Mouse (Mus musculus) forebrain, embryonic 10.5 days (tissue): Measurements from ENCODE around the gene Acvr1c. TPM values are rescaled to one million over a fixed set of nuclear protein-coding genes. Genes with fewer than 3 reads are reported as not detected.

Experiments
- DNase-seq: peaks from one replicate; pipeline ENCODE4 v3.0.0-alpha.2; 2017; ENCODE audit warnings: low spot score; ENCODE audit errors: extremely low spot score
- H3K27ac ChIP-seq: fragments of 300-500 bp; sonication (generic); 2 replicates; pipeline ENCODE4 v1.5.1; 2016; ENCODE audit warnings: mild to moderate bottlenecking
- H3K27me3 ChIP-seq: fragments of 300-500 bp; sonication (generic); 2 replicates; pipeline ENCODE4 v1.6.1; 2016; ENCODE audit warnings: mild to moderate bottlenecking; ENCODE audit not compliant: poor library complexity, severe bottlenecking
- H3K36me3 ChIP-seq: fragments of 300-500 bp; sonication (generic); replicated peaks from 2 replicates; pipeline ENCODE4 v1.6.1; 2016; ENCODE audit warnings: mild to moderate bottlenecking, moderate library complexity
- H3K4me1 ChIP-seq: fragments of 300-500 bp; sonication (generic); 2 replicates; pipeline ENCODE4 v1.6.1; 2016
- H3K4me3 ChIP-seq: fragments of 300-500 bp; sonication (generic); 2 replicates; pipeline ENCODE4 v1.5.1; 2016; ENCODE audit warnings: mild to moderate bottlenecking, moderate library complexity
- H3K9me3 ChIP-seq: fragments of 300-500 bp; sonication (generic); 2 replicates; pipeline ENCODE4 v1.6.1; 2016; ENCODE audit warnings: mild to moderate bottlenecking, moderate library complexity
- WGBS: fragments of 180-500 bp; shearing (Covaris S2); methylation state at CpG from one replicate; pipeline ENCODE4 v1.1.7; 2016; 5-methylcytosine and 5-hydroxymethylcytosine counted together
- polyA plus RNA-seq: library from polyadenylated mRNA; unstranded; fragments of >200 nt; fragmentation: Nextera tagmentation; extraction: Ambion mirVana; gene quantifications from 2 replicates; pipeline ENCODE4 v1.2.1, GENCODE M21; 2016

Acvr1c gene
- polyA plus RNA-seq, 1 experiment from 2014 or later: 0.20 TPM

DNA sequence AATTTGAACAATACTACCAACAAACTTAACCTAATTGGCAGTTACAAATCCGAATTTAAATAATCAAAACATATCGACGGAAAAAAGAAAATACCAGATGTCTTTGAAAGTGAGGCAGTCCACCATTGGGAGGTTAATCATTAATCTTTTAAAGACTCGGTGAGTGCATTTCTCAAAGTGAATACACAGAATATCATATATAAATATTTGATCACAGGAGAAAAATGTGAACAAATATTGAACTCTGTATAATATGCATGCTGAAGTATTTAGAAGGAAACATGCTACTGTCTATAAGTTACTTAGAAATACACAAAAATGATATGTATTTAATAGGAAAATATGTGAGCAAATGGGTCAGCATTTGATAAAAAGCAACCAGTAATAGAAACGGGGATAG is 21.0 kb downstream of the Acvr1c start:
- H3K9me3 ChIP-seq: no peaks in the 10 kb centered on the region
- no peaks in the 10 kb centered on the region for H3K36me3 ChIP-seq
- no peak overlapping the region for H3K4me3 ChIP-seq
- WGBS: 88% methylated on average over 5 of the region's 5 CpGs
- no peaks in the 10 kb centered on the region for H3K27me3 ChIP-seq
- no peaks in the 10 kb centered on the region for H3K4me1 ChIP-seq
- no peak for DNase-seq
- H3K27ac ChIP-seq: no peak overlapping the region

DNA sequence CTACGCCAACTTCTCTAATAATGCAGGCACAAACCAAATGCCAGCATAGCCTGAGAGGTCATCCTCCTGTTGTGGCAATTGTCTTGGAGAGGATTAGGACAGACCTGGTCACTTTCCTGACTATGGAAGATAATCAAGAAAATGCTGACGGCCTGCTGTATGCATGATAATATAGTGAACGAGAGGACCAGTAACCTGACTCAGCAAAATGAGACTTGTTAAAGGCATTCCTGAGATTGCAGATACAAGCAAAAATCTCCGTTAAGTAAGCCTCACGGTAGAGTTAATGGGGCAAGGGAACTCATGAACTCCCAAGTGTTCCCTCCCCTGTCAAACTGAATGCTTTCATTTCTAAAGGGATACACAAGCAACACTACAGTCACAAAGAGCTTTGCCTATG is 28.1 kb downstream of the Acvr1c start:
- H3K27me3 ChIP-seq: no peaks in the 10 kb centered on the region
- no peaks in the 10 kb centered on the region for H3K36me3 ChIP-seq
- H3K27ac ChIP-seq: no peak overlapping the region
- H3K4me1 ChIP-seq: peaks cover 2% of the 10 kb centered on the region
- 89% methylated on average over 5 of the region's 5 CpGs for WGBS
- H3K9me3 ChIP-seq: no peaks in the 10 kb centered on the region
- DNase-seq: no peak
- no peak overlapping the region for H3K4me3 ChIP-seq

DNA sequence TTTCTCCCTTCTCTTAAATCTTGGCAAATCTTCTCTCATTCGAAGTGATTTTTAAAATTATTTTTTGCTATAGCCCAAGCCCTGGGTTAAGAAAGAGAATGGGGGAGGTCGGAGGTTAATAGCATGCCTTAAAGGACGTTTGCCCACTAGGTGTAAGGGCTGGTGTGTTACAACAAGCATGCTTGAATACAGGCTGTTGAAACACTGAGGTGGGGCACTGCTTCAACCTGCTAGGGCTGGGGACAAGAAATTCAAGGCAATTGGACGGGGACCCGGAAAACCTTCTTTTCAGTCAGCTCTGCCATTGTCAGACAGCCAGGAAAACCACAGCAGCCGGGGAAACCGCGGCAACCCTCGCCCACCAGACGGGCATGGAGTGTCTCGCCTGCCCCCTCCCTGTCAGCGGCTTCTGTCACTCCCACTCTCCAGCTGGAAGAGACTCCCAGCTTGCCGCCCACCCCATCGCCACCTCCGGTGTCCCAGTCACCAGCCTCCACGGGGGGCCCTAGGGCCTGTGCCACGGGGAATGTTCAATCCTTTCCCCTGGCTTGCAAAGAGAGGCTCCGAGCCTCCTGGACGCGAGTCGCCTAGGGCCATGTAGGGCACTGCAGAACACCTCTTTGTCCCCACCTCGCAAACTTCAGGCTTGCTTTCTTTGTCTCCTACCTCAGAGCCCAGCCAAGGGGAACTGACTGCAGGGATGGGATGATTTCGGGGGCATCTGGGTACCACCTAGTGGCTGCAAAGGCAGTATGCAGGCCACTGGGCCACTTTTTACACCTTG is 33.4 kb downstream of the Acvr1c start:
- Histone ChIP-seq H3K27me3 (no peaks in the 10 kb centered on the region), H3K4me3 (peak overlapping the region; percentile 59), H3K27ac (peak overlapping the region; percentile 91), H3K4me1 (peaks cover 9% of the 10 kb centered on the region), H3K9me3 (no peaks in the 10 kb centered on the region), H3K36me3 (no peaks in the 10 kb centered on the region)
- WGBS: 8% methylated on average over 23 of the region's 23 CpGs
- peak; percentile 65 for DNase-seq

DNA sequence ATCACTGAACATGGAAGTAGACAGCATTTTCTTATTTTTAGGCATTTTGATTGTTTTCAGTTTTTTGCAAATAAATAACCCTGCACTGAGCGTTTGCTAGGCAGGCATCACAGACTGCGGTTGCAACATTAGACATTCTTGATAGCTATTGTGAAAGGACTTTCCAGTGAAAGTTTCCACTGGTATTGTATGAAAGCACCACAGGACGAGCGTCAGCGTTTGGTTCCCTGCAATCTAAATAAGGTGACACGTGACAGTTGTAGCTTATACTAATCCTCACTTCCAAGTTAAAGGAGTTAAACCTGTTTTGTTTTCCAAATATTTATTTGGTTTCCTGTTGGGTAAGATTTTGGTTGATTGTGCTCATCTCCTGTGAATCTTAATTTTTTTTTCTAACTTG is 34.4 kb downstream of the Acvr1c start:
- no peak overlapping the region for H3K27ac ChIP-seq
- H3K27me3 ChIP-seq: no peaks in the 10 kb centered on the region
- no peak overlapping the region for H3K4me3 ChIP-seq
- H3K36me3 ChIP-seq: no peaks in the 10 kb centered on the region
- no peak for DNase-seq
- H3K9me3 ChIP-seq: no peaks in the 10 kb centered on the region
- WGBS: 87% methylated on average over 6 of the region's 6 CpGs
- peaks cover 9% of the 10 kb centered on the region for H3K4me1 ChIP-seq

DNA sequence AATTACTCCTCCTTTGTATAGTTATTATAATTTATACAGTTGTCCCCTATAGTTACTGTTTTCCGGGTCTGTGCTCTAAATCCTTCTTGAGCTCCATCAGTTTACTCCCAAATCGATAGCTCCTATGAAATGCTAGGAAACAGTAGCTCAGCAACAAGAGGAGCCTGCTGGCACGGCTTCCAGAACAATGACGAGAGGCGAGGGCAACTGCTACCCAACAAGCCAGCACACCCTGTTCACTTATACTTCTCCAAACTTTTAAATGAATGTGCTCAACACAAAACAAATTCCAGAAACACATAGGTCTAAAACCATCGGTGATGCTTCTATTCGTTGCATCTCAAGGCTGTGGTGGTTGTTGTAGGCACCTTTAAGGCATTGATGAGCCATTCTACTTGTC is 41.5 kb downstream of the Acvr1c start:
- Histone ChIP-seq H3K36me3 (no peaks in the 10 kb centered on the region), H3K27ac (no peak overlapping the region), H3K4me3 (no peak overlapping the region), H3K4me1 (no peaks in the 10 kb centered on the region), H3K9me3 (no peaks in the 10 kb centered on the region), H3K27me3 (no peaks in the 10 kb centered on the region)
- WGBS: 94% methylated on average over 7 of the region's 7 CpGs
- no peak for DNase-seq

DNA sequence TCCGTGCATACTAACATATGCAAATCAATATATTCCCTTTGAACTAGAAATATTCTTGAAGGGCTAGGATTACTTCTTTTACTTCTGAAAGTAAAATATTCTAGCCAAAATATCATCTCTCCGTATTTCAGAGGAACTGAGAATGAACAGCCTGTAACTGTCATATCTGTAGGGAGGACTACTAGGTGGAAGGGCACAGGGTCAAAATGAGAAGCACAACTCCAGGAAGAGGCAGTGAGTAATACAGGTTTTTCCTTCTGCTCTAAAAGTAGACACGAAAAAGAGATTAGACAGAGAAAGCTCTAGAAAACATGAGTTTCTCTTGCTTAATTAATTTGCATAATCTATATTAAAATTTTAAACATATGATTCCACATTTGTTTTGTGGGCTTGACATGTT is 48.0 kb downstream of the Acvr1c start:
- 85% methylated on average over 3 of the region's 3 CpGs for WGBS
- no peaks in the 10 kb centered on the region for H3K4me1 ChIP-seq
- no peak overlapping the region for H3K27ac ChIP-seq
- DNase-seq: no peak
- H3K9me3 ChIP-seq: no peaks in the 10 kb centered on the region
- H3K36me3 ChIP-seq: no peaks in the 10 kb centered on the region
- no peaks in the 10 kb centered on the region for H3K27me3 ChIP-seq
- no peak overlapping the region for H3K4me3 ChIP-seq

DNA sequence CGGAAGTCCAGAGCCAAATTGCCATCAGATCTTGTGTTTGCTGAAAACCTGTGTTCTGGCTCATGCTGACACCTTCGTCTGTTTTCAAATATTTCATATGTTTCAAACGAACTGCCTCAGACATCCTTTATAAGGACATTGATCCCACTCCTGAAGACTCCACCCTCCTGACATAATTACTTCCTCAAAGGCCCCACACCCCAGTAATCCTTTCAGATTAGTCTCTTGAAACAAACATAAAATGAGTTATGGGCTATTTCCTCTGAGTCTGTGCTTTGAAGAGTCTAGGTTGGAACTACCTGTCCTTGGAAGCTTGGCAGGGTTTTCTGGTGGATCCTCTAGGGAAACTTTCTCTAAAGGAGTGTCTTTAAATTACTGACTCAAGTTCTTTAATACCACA is 53.2 kb downstream of the Acvr1c start:
- WGBS: 80% methylated on average over 3 of the region's 3 CpGs
- Histone ChIP-seq H3K9me3 (no peaks in the 10 kb centered on the region), H3K4me1 (peaks cover 3% of the 10 kb centered on the region; the same call in 1 of the 2 replicates), H3K36me3 (no peaks in the 10 kb centered on the region), H3K27me3 (no peaks in the 10 kb centered on the region), H3K4me3 (no peak overlapping the region), H3K27ac (no peak overlapping the region)
- no peak for DNase-seq

DNA sequence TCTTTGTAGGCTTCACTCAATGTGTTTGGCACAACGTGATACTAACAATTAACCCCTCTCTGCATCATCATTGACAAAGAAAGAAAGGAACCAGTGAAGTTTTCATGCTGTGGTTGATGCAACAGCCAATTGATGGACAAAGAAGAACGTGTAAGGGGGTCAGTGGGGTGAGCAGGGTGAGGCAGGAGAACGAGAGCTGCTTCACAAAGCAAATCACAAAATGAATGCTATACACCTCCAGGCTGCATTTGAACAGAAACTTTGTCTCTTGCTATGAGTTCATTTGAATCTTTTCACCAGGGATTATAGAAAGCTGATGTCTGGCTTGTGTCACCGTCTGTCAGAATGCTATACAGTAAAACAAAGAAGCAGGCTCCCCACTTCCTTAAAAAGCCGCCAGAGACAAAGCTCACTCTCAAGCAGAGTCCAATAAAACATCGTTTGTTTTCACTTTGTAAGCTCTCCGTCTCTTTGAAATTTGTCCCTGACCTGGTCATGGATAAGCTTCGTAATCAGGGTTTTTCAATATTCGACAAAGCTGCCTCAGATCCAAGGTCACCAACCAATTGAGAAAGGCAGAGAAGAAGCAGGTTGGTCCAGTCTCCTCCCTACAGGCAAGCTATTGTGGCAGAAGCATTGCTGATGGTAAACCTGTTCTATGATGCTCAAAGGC is 67.8 kb downstream of the Acvr1c start:
- Histone ChIP-seq H3K4me1 (peaks cover 13% of the 10 kb centered on the region), H3K27ac (peak overlapping the region; percentile 44; the same call in 1 of the 2 replicates), H3K9me3 (no peaks in the 10 kb centered on the region), H3K36me3 (no peaks in the 10 kb centered on the region), H3K4me3 (no peak overlapping the region), H3K27me3 (no peaks in the 10 kb centered on the region; the same call in 1 of the 2 replicates)
- WGBS: 42% methylated on average over 9 of the region's 9 CpGs
- no peak for DNase-seq

DNA sequence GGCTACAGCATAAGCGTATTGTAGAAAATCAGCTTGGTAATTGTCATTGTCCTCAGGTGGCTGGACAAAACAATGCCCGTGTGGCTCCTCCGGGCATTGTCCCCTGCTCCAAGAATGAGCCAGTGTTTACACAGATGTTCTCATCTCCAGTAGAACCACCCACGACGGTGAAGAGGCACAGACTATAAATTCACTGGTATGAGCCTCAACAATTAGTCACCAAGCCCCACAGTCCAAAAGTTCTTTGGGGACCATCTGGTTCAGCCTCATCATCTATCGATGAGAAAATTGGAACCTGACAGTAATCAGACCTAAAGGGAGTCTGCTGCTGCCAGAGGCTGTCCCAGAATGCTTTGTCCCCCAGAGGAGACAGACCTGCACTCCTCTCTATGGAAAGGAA is 68.4 kb downstream of the Acvr1c start:
- Histone ChIP-seq H3K36me3 (no peaks in the 10 kb centered on the region), H3K4me3 (no peak overlapping the region), H3K9me3 (no peaks in the 10 kb centered on the region), H3K27ac (peak overlapping the region; percentile 44; the same call in 1 of the 2 replicates), H3K27me3 (no peaks in the 10 kb centered on the region; the same call in 1 of the 2 replicates), H3K4me1 (peaks cover 13% of the 10 kb centered on the region)
- 74% methylated on average over 6 of the region's 6 CpGs for WGBS
- no peak for DNase-seq

DNA sequence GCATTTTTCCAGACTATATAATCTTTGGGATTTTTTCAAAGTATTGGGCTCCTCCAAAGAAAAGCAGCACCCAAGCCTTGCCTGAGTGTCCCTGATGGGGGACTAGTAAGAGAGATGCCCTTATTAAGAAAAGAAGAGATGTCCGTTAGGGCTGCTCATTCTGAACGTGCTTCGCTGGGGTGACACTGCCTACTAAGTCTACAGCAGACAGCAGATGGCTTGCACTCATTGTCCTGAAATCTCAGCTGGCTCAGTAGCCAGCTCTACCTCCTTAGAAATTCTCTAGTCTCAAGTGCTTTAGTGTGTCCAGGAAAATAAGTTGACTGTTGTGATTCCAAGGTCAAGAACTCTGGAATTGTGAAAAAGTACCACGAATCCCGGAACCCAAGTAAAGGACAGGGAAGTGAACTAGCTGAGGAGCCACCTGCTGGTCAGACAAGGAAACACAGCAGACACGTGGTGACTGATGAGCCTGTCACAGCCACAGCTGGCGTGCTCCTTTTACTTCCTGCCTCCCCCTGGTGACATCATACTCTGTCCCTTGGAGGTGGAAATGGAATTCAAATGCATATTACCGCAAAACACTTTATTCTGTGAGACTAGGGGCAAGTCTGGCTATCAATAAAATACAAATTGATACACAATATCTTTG is 75.3 kb downstream of the Acvr1c start:
- no peak overlapping the region for H3K27ac ChIP-seq
- no peaks in the 10 kb centered on the region for H3K36me3 ChIP-seq
- no peaks in the 10 kb centered on the region for H3K9me3 ChIP-seq
- 61% methylated on average over 8 of the region's 8 CpGs for WGBS
- no peaks in the 10 kb centered on the region; the same call in 1 of the 2 replicates for H3K27me3 ChIP-seq
- H3K4me3 ChIP-seq: no peak overlapping the region
- no peaks in the 10 kb centered on the region for H3K4me1 ChIP-seq
- DNase-seq: peak; percentile 62

DNA sequence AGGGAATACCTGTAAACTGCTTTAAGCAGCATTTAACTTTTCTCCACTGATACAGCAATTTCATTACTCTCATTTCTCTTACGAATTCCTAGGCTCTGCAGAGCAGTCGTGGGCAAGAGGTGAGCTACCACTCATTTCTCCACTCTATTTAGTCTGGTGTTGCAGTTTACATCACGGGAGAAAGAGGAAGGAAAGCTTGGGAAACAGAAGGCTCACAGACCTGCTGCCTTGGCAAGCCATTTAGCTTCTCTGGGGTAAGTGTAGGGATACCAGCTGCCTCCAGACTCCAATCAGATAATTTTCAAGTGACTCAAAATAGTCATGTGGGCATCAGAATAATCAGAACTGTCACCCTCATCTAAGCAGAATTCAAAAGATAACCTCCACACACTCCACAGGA is 76.6 kb downstream of the Acvr1c start:
- no peaks in the 10 kb centered on the region for H3K4me1 ChIP-seq
- DNase-seq: no peak
- no peaks in the 10 kb centered on the region for H3K9me3 ChIP-seq
- no peak overlapping the region for H3K27ac ChIP-seq
- H3K36me3 ChIP-seq: no peaks in the 10 kb centered on the region
- no peaks in the 10 kb centered on the region for H3K27me3 ChIP-seq
- 77% methylated on average over 3 of the region's 3 CpGs for WGBS
- H3K4me3 ChIP-seq: no peak overlapping the region

DNA sequence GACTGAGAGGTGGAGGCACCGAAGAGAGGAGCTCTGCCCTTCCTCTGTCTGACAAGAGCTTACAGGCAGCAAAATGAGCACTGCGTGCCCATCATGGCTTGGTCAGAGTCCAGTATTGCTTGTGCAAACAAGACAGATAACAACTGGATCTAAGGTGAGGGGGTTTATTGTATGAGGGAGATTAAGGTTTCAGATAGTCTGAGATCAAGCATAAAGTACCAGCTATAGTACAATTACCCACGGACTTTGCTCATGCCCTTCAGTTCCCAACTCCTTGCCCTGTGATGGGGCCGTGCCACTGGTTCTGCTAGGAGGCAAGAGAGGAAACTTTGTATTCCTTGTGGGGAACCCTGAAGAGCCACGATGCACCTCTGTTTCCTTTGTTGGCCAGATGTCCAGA is 78.5 kb downstream of the Acvr1c start:
- Histone ChIP-seq H3K27ac (no peak overlapping the region), H3K36me3 (no peaks in the 10 kb centered on the region), H3K4me1 (no peaks in the 10 kb centered on the region), H3K27me3 (no peaks in the 10 kb centered on the region), H3K9me3 (no peaks in the 10 kb centered on the region), H3K4me3 (no peak overlapping the region)
- no peak for DNase-seq
- WGBS: 88% methylated on average over 5 of the region's 5 CpGs

DNA sequence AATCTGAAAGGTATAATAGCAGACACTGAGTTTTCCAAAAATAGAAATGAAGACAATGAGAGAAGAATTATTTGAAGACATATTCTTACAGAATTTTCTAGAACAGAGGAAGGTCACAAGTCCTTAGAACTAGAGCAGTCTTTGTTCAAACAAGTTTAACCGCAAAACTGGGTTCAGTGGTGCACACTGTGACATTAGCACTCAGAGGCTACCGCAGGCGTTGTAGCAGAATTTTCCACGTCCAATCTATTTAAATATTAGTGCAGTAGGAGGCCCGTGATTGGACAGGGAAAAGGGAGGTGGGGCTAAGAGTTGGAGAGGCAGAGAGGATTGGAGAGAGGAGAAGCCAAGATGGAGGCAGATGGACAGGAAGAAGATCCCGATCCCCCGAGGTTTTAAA is 81.2 kb downstream of the Acvr1c start:
- Histone ChIP-seq H3K27me3 (no peaks in the 10 kb centered on the region), H3K9me3 (no peaks in the 10 kb centered on the region), H3K4me1 (no peaks in the 10 kb centered on the region), H3K36me3 (no peaks in the 10 kb centered on the region), H3K27ac (no peak overlapping the region), H3K4me3 (no peak overlapping the region)
- no peak for DNase-seq
- WGBS: 91% methylated on average over 7 of the region's 7 CpGs
